Mouse (Mus musculus): ENCODE data around the gene Sema6b.

Gene Sema6b

DNA sequence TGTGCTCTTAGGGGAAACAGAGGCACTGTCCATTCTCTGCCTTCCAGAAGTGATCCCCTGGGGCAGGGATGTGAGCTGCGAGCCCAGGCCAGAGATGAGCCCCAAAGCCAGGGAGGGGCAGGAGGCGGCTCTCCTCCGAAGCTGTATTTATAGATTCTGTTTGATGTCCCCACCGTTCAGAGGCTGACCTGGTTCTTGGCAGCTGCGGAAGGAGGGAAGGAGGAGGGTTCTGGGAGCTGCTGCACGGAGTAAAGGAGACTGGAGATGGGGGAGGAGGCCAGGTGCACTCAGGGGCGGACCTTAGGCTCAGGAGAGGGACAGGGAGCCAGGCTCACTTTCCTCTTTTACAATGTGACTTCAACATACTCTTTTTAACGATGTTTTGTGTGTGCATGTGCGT is 6.0 kb upstream of the Sema6b start:
- DNase-seq (ENCODE audit: low spot score in 2 of 2) = no peak

DNA sequence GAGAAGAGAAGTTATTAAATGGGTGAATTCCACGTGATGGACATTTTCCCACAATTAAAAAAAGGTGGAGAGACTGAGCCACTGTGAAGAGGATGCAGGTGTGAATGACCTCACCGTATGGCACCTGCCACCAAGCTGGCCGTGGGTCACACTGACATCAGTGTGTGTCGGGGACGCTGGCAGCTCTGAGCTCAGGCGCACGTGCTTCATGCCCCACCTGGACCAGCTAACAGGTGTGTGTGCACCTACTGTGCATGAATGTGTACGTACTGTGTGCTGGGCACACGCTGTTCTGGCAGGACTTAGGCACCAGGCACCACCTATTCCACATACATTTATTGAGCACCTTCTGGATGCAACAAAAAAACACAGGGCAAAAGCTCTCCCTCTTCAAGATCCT is 4.4 kb upstream of the Sema6b start:
- no peak for DNase-seq (ENCODE audit: low spot score in 2 of 2)

DNA sequence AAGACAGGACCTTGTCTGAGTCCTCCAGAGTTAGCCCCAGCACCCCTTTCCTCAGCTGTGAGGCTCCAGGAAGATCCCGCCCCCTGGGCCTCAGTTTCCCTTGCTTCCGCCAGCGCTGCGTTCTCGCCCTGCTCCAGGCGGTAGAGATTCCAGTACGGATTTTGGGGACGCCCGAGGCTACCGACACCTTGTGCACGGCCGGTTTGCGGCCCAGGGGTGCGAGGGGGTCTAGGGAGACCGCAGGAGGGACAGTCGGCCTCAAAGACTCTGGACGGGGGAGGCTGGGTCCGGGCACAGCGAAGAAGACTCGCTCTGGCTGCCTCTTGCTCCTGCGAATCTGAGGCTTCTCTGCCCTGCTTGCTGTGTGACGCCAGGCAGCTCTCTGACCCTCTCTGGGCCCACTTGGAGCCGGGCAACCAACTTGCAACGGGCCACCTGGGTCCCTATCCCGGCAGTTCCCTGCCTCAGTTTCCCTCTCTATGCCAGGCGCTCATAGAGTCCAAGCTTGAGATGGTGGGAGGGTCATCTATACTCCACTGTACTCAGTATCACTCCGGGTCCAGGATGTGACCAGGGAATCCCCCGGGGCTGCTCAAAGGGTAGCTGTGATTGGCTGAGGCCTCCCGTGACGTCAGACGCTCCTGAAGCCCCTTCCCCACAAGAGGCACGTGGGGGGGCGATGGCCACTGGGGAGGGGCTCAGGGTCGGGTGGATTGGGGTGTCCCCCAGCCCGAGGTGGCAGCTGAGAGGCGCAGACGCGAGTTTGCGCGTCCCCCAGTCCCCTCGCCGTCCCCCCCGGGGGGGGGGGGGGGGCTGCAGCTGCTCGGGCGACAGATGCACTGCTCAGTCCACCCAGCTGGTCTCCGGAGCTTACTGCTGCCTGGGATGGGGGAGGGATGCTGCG is 1.8 kb upstream of the Sema6b start:
- DNase-seq (ENCODE audit: low spot score in 2 of 2) = peak; percentile 74 to 76

DNA sequence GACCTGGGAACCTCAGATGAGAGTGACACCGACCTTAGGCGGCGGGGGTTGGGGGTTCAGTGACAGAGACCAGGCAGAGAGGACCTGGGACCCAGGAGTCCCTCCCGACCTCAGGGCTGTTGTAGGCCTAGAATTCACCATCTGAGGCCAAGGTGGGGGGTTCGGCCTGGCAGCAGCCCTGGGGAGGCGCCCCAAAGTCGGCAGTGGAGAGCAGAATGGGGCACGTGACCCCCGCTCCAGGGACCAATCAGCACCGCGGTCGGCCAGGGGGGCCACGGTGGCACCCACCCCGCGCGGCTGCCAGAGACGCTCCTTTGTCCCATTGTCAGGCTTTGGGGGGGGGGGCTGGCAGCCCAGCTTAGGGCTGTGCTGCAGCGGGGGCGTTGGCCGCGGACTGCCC is 788 bp downstream of the Sema6b start:
- no peak for DNase-seq (ENCODE audit: low spot score in 2 of 2)

DNA sequence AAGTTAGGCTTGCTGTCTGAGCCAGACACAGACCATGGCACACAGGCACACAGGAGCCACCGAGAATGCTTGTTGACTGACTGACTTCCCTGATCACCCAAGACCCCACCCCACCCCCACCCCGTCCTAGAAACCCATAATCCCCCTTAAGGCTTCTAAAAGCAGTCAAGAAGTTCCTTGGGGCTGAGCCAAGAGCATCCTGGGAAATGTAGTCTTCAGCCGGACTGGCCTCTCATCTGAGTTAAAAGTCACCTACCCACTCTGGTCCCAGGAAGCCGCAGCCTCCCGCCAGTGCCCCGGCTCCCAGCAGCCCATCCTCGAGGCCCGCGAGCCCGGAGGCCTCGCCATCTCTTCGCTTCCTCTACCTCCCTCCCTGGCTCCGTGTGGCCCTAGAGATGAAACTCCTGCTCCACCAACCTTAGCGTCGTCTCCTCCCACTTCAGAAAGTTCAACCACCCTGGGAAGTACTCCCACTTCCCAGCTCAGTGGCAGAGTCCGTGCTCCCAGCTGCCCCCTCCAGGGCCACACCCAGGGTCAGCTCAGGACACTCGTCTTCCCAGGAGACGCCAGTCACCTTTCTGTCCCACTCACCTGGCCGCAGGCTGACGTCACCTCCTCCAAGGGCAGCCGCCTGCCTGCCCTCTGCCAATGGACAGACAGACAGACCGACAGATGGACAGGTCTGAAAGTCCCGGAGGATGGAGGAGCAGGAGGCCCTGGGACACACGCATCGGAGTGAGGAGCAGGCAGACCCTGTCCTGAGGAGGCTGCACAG is 2.1 kb downstream of the Sema6b start:
- no peak for DNase-seq (ENCODE audit: low spot score in 2 of 2)

DNA sequence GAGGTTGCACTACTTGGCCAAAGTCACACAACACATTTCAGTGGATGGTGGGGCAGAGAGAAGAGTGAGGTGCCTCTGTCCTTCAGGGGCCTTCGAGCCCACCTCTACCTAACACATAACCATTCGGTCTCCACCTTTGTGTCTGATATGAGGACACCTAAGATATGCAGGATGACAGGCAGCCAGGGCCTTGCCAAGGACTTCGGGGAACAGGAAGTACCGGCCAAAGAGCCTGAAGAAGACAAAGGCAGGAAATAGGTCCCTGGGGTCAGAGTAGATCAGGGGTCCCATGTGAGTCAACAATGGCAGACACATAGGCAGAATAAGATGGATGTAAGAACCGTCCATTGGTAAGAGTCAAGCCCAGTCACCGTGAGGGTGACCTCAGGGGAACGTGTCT is 3.6 kb downstream of the Sema6b start:
- no peak for DNase-seq (ENCODE audit: low spot score in 2 of 2)

DNA sequence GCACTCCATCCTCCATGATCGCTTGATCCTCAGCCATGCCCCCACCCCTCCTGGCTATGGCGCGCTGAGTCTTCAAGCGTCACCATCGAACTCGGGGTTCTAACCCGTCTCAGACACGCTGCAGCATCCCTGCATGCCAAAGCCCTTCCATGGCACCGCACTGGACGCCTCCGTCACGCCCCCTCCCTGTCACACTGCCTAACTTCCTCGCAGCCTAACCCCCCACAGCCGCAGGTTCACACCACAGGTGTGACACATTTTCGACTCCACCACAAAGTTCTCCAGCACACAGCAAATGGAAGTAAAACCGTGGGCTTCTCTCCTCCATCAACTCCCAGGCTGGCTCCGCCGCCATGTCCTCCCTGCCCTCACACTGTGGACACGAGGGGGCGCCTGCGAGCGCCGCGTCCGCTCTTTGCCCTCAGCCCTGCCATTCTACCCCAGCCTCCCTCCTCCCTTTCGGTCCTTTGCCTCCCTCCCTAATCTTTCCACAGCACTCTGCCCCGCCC is 5.6 kb downstream of the Sema6b start:
- peak in 1 of 2 experiments; percentile 46 for DNase-seq (ENCODE audit: low spot score in 2 of 2)

DNA sequence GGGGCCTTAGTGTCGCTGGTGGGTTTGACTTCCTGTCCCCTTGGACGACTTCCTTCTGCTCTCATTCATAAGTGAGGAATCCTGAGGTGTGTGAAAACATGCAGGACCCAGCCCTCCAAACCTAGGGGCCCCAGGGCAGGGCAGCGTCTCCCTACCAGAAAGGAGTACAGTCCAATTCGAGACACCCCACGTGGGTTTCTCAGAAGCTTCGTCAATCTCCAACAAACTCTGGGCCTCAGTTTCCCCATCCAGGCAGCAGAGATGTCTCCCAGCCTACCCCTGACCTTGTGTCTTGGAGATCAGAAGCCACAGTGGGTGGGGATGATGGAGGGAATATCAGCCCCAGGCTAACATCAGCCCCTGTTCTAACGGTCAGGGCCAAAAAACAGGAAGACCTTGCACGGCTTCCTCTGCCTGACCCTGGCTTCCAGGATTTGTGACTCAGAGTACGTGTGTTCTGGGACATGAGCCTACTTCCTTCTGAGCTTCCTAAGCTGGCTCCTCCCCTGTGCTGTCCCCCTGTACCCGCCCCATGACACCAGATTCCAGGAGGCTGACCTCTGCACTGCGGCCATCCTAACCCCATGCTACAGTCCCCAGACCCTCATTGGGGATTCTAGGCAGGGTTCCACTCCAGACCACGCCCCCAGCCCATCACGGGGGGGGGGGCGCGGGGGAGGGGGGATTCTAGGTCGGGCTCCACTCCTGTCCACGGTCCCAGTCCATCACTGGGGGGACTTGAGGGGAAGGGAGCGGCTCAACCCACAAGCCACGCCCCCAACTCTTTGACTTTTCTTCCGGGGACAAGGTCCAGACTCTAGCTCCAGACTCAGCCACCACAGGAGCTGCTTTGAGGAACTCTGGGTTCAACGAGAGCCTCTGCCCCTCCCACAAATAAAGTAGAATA is 6.4 kb downstream of the Sema6b start:
- no peak for DNase-seq (ENCODE audit: low spot score in 2 of 2)

DNA sequence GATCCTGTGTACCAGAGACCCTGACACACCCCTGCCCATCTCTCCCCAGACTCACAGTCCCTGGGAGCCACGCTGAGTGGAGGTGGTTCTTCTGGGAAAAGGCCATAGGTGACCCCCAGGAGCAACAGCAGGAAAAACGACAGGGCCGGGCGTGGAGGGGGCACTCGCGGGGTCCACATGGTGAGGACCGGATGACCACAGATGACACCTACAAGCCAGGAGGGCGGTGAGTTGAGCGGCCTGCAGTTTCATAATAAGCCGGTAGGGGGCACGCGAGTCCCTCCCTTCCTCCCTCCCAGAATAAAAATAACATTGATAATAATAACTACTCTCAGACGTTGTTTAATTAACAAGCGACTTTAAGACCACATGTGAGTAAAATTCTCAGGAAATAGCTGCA is 7.5 kb downstream of the Sema6b start:
- DNase-seq (ENCODE audit: low spot score in 2 of 2) = peak in 1 of 2 experiments; percentile 62

DNA sequence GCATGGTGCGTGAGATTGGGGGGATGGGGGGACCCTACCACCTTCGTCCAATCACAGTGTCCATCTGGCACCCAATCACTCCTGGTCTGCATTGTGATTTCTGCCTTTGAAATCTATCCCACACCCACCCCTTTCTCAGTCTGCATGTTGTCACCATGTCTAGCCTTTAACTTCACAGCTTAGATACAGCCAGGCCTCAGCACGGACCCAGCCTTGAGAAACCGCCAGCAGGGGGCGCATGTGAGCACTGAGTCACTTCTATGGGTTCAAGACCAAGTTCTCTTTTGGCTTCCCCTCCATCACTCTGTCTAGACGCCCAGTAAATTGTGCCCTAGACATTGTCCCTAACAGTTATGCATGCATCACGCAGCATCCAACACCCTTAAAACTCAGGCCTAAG is 8.3 kb downstream of the Sema6b start:
- DNase-seq (ENCODE audit: low spot score in 2 of 2) = peak in 1 of 2 experiments; percentile 60

DNA sequence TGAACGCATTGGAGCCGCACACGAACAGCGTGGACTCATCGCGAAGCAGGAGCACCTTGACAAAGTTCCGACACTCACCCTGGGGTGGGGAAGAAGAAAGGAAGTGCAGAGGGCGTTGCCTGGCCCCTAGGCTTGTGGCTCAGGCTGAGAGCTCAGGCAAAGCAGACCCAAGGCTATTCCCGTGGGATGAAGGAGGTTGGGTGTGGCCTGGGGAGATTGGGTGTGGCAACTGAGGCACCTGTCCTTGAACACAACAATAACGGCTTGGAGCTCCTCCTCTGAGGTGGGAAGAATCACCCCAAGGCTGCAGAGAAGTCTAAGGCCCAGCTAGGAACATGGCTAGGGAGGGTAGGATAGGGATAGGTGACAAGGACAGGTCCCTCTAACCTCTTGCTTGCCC is 9.0 kb downstream of the Sema6b start:
- DNase-seq (ENCODE audit: low spot score in 2 of 2) = no peak

DNA sequence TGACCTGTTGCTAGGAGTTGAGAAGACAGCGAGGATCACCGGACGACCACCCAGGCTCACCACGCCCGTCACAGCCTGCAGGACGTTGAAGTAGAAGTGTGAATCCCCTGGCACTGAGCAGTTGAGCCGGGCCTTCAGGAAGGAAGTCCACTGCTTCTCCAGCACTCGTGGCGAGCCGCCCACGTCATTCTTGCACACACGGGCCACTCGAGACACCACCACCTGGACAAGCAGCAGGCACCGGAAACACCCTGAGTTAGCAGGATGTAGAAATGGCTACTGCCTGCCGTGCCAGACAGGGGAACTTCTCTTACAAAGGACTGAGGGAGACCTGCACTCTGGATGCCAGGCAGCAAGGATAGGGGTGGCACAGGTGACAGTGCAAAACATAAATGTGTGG is 11.9 kb downstream of the Sema6b start:
- no peak for DNase-seq (ENCODE audit: low spot score in 2 of 2)

DNA sequence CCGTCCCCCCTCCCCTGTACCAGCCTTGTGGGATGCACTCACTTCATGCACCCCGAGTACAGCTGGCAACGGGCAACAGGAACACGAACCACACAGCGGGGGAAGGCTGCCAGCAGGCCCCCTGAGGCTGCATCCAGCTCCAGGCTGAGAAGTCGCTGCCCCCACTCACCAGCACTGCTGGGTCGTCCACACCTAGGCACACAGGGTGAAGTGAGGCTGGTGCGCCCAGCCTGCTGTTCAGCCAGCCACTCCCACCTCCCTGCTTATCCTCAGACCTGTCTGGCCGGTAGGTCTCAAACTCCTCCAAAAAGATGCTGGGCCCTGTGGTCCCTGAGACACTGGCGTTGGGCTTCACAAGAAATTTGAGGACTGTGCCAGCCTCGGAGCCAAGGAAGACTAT is 14.0 kb downstream of the Sema6b start:
- no peak for DNase-seq (ENCODE audit: low spot score in 2 of 2)

DNA sequence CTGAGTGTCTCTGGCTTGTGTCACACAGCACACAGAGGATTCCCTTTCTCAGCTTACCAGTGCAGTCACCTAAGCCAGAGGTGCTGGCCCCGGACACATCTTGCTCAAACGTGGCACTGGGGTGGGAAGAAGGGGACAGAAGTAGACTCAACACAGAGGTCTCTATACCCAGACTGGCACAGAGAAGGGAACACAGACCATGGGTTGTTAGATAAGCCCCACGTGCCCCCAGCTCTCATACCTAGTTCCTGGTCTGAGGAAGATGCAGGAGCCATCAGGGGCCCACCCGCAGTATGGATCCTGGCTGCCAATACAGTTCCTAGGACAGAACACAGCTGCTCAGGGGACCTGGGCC is 14.9 kb downstream of the Sema6b start:
- no peak for DNase-seq (ENCODE audit: low spot score in 2 of 2)

DNA sequence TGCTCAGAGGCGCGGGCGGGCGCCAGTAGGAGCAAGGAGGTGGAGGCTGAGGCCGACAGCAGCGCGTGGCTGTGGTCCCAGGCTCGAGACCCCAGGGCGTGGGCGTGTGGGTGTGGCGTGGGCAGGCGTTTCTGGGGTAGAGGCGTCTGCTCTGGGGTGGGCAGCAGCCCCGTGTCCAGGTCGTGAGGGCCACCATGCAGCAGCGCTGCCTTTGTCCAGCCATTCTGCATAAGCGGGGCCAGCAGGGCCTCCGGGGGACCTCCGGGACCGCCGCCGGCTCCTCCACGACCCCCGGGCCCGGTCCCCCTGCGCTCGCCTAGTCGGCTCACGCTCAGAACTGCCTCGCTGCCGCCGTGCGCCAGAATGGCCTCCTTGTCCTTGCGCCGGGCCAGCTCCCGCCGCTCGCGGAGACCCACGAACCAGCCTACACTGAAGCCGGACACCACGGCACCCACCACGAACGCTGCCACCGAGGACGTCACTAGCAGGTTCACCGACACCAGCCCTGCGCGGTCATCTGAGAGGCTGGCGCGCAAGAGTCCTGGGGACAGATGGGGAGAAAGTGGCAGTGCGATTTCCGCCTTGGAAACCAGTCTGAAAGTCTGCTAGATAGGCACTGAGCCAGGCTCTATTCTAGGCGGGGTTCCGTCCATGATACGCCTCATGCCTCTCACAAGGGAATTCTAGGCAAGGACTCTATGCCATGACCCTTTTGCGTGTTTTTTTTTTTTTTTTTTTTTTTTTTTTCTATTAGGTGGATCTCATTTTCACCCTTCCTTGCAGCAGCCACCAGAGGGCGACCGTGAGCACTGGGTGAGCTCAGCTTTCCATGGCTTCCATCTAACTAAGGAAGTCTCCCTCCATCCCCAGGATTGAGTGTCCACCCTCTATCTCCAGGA is 15.5 kb downstream of the Sema6b start:
- no peak for DNase-seq (ENCODE audit: low spot score in 2 of 2)

DNA sequence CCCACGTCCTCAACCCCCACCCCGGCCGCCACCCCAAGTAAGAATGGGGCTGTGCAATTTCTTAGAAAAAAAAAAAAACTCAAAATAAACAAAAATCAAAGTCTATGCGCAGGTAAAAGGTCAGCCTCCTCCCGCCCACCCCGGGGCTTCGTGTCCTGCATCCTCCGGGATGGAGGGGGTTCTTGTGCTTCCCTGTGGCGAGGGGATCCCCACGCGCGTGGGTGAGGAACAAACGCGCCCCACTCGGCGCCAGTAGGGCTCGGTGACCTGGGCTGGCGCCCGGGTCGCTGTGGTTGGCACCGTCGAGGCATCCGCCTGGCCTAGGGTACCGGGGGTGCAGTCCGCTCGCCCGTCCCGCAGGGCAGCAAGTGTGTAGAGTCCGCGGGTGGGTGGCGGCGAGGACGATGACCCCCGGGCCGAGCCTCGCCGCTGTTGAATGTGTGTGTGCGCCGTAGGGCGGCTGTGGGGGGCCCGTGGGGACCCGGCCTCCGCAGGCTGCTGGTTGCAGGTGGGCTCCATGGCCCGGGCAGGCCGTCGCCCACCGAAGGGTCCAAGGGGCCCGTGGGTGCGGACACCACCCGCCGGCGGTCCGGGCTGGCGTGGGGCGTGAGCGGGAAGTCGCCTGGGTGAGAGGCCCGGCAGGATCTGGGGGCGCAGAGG is 16.3 kb downstream of the Sema6b start:
- no peak for DNase-seq (ENCODE audit: low spot score in 2 of 2)

DNA sequence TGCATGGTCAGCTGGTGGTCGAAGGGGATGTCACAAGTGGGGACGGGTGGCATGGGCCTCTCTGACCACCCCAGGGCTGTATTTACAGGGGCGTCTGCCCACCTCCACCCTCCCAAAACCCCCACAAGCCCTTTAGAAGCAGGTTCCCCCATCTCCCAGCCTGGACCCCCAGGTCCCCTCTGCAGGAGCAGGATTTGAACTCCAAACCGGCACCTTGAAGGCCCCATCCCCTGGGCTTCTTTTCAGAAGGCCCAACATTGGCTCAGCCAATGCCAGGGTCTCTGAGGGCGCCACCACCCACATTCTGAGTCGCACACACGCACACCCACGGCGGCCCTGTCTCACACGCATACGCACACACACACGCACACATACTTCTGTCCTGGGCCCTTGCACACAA is 17.0 kb downstream of the Sema6b start:
- no peak for DNase-seq (ENCODE audit: low spot score in 2 of 2)

DNA sequence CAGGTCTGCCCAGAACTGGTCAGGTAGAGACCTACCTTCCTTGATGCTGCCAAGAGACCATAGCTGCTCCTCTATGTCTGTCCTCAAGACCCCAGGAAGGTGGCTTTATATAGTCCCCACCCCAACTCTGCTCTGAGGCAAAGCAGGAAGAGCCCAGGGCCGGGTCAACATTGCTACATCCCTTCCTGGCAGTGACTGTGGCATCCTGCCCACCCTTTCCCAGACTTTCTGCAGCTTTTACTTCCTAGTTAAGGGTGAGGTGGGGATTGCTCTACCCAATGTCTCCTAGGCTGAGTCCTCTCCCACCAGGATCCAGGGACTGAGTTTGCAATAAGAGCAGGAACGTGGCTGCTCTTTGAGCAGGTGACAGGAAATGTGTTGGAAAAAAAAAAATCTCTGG is 18.3 kb downstream of the Sema6b start, which contains the start of gene Lrg1:
Gene Lrg1, minus strand, starts transcription at position 176 of the 400 bp plus-strand sequence.
- DNase-seq (ENCODE audit: low spot score in 2 of 2) = no peak

DNA sequence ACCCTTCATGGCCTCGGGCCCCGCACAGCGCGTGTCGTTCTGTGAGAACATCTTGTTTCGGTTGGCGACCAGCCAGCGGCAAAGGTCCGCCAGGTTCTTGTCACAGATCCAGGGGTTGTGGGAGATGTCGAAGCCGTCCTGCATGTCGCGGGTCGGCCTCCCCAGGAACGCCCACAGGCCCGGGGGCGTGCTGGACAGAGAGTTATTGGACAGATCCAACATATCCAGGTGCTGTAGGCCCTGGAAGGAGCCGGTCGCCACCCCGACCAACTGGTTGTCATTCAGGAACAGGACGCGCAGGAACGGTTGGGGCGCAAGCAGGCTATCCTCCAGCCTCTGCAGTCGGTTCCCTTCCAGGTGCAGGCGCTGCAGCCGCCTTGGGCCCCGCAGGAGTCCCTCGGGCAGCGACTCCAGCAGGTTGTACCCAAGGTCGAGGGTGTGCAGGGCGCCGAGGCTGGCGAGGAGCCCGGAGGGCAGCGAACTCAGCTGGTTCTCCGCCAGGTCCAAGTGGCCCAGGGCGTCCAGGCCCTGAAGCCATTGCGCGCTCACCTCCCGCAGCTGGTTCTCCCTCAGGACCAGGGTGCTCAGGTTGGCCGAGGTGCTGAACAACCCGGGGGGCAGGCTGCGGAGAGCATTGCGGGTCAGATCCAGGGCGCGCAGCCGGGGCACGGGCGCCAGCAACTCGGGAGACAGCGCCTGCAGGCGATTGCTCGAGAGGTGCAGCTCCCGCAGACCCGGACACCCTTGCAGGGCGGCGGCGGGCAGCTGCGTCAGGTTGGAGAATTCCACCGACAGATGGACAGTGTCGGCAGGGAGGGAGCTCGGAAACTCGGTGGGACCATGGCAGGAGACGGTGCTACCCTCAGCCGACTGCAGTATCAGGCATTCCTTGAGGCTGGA is 19.9 kb downstream of the Sema6b start:
- no peak for DNase-seq (ENCODE audit: low spot score in 2 of 2)

Measured in frontal cortex, postnatal 36 days (tissue).